Mouse (Mus musculus): ENCODE measurements around the gene Rnf168.
"Not testable (repeated sequence)": the region's sequence is repeated elsewhere in the genome, so short reads cannot be mapped to it uniquely, and the experiment has no call there.

Rnf168 gene

GRCm38 (mm10) chr16:32277308-32278256 is at the start of gene Rnf168:
Rnf168 (plus strand) TSS chr16:32277459.
- peak; percentile 93 for DNase-seq (ENCODE audit: low spot score)

GRCm38 (mm10) chr16:32232050-32232449 is 45.2 kb upstream of the Rnf168 start:
- DNase-seq (ENCODE audit: low spot score), result not testable (repeated sequence)

- DNase-seq (ENCODE audit: low spot score), result no peak
These were observed 39.2 kb upstream of the Rnf168 start for GRCm38 (mm10) chr16:32237930-32238680.

- no peak for DNase-seq (ENCODE audit: low spot score)
These were observed 37.6 kb upstream of the Rnf168 start for GRCm38 (mm10) chr16:32239428-32240312.

- no peak for DNase-seq (ENCODE audit: low spot score)
These were observed 33.4 kb upstream of the Rnf168 start for GRCm38 (mm10) chr16:32243901-32244300.

- DNase-seq (ENCODE audit: low spot score), result peak; percentile 45
These were observed 30.9 kb upstream of the Rnf168 start for GRCm38 (mm10) chr16:32246351-32246791.

- DNase-seq (ENCODE audit: low spot score), result peak; percentile 97
These were observed 30.3 kb upstream of the Rnf168 start, which contains the start of the genes Fbxo45 and Wdr53 for GRCm38 (mm10) chr16:32246952-32247370. Fbxo45 (minus strand) TSS chr16:32247158. Wdr53 (plus strand) TSS chr16:32247227.

- peak; percentile 10 for DNase-seq (ENCODE audit: low spot score)
These were observed 13.0 kb upstream of the Rnf168 start for GRCm38 (mm10) chr16:32264225-32264624.

- no peak for DNase-seq (ENCODE audit: low spot score)
These were observed 6.0 kb upstream of the Rnf168 start, which contains the start of gene Smco1 for GRCm38 (mm10) chr16:32271291-32271690. Smco1 (plus strand) TSS chr16:32271468.

GRCm38 (mm10) chr16:32273338-32273737 is 3.9 kb upstream of the Rnf168 start:
- no peak for DNase-seq (ENCODE audit: low spot score)

GRCm38 (mm10) chr16:32275041-32275440 is 2.2 kb upstream of the Rnf168 start:
- DNase-seq (ENCODE audit: low spot score), result no peak

- DNase-seq (ENCODE audit: low spot score), result no peak
These were observed 1.4 kb upstream of the Rnf168 start for GRCm38 (mm10) chr16:32275830-32276229.

- no peak for DNase-seq (ENCODE audit: low spot score)
These were observed 1.1 kb downstream of the Rnf168 start for GRCm38 (mm10) chr16:32278396-32278795.

GRCm38 (mm10) chr16:32280211-32280610 is 3.0 kb downstream of the Rnf168 start:
- DNase-seq (ENCODE audit: low spot score), result no peak

- DNase-seq (ENCODE audit: low spot score), result no peak
These were observed 5.3 kb downstream of the Rnf168 start for GRCm38 (mm10) chr16:32282608-32283007.

GRCm38 (mm10) chr16:32291821-32292220 is 14.6 kb downstream of the Rnf168 start:
- no peak for DNase-seq (ENCODE audit: low spot score)

GRCm38 (mm10) chr16:32299617-32300016 is 22.4 kb downstream of the Rnf168 start:
- not testable (repeated sequence) for DNase-seq (ENCODE audit: low spot score)

GRCm38 (mm10) chr16:32303046-32303445 is 25.8 kb downstream of the Rnf168 start:
- DNase-seq (ENCODE audit: low spot score), result no peak

GRCm38 (mm10) chr16:32303886-32304285 is 26.6 kb downstream of the Rnf168 start:
- no peak for DNase-seq (ENCODE audit: low spot score)

- DNase-seq (ENCODE audit: low spot score), result no peak
These were observed 34.7 kb downstream of the Rnf168 start for GRCm38 (mm10) chr16:32311970-32312369.

GRCm38 (mm10) chr16:32312386-32312785 is 35.1 kb downstream of the Rnf168 start:
- DNase-seq (ENCODE audit: low spot score), result no peak

All from urinary bladder, postnatal 14 days (tissue).